Mouse (Mus musculus) heart, embryonic 16.5 days (tissue): Measurements from ENCODE around the gene Slc30a4. TPM values are rescaled to one million over a fixed set of nuclear protein-coding genes. Genes with fewer than 3 reads are reported as not detected.

Experiments
- ATAC-seq: fragments of 200-750 bp; cut with Nextera tagmentation; replicated peaks from 2 replicates; pipeline ENCODE4 v1.8.0; 2017; ENCODE audit warnings: moderate number of reproducible peaks; ENCODE audit not compliant: insufficient read depth, low FRiP score; ENCODE audit errors: extremely low read depth
- H3K27ac ChIP-seq: fragments of 300-500 bp; sonication (generic); 2 replicates; pipeline ENCODE4 v1.5.1; 2014; ENCODE audit warnings: mild to moderate bottlenecking, low read length, control low read depth, moderate library complexity
- H3K27me3 ChIP-seq: fragments of 300-500 bp; sonication (generic); 2 replicates; pipeline ENCODE4 v1.6.1; 2014; ENCODE audit warnings: low read length, mixed read lengths; ENCODE audit not compliant: control insufficient read depth, insufficient read depth
- H3K36me3 ChIP-seq: fragments of 300-500 bp; sonication (generic); 2 replicates; pipeline ENCODE4 v1.6.1; 2014; ENCODE audit not compliant: control insufficient read depth, insufficient read depth
- H3K4me1 ChIP-seq: fragments of 300-500 bp; sonication (generic); 2 replicates; pipeline ENCODE4 v1.6.1; 2014; ENCODE audit warnings: low read length, mixed read lengths; ENCODE audit not compliant: control insufficient read depth, insufficient read depth
- H3K4me2 ChIP-seq: fragments of 300-500 bp; sonication (generic); 2 replicates; pipeline ENCODE4 v1.6.1; 2014; ENCODE audit warnings: low read depth, mild to moderate bottlenecking, control low read depth, low read length
- H3K4me3 ChIP-seq: fragments of 300-500 bp; sonication (generic); 2 replicates; pipeline ENCODE4 v1.5.1; 2014; ENCODE audit warnings: mild to moderate bottlenecking, control low read depth, low read length
- H3K9ac ChIP-seq: fragments of 300-500 bp; sonication (generic); 2 replicates; pipeline ENCODE4 v1.6.1; 2014; ENCODE audit warnings: low read length, control low read depth
- H3K9me3 ChIP-seq: fragments of 300-500 bp; sonication (generic); replicated peaks from 2 replicates; pipeline ENCODE4 v1.6.1; 2016; ENCODE audit warnings: low read length; ENCODE audit not compliant: control insufficient read depth
- WGBS: fragments of 180-500 bp; shearing (Covaris S2); extraction: QIAGEN DNeasy Blood & Tissue Kit; methylation state at CpG from one replicate; pipeline ENCODE4 v1.1.7; 2014; 5-methylcytosine and 5-hydroxymethylcytosine counted together
- microRNA counts: library from miRNA; unstranded; fragments of <30 nt; microRNA quantifications from one replicate; lab custom pipeline; 2016
- microRNA-seq: library from miRNA; unstranded; fragments of <30 nt; microRNA quantifications from one replicate; pipeline ENCODE4, GENCODE M21; 2017
- polyA plus RNA-seq: library from polyadenylated mRNA; unstranded; fragments of >200 nt; fragmentation: Nextera tagmentation; extraction: Ambion mirVana; gene quantifications from 2 replicates; pipeline ENCODE4 v1.2.1, GENCODE M21; 2015

Gene Slc30a4
- polyA plus RNA-seq, 1 experiment from 2014 or later = 4.6 TPM

- peak overlapping the region; percentile 55 for H3K4me3 ChIP-seq
- H3K9ac ChIP-seq = peak overlapping the region; percentile 56
- H3K27ac ChIP-seq = no peak overlapping the region
- H3K27me3 ChIP-seq = no peaks in the 10 kb centered on the region
- H3K4me2 ChIP-seq = peak overlapping the region; percentile 84
- ATAC-seq = no peak
- H3K9me3 ChIP-seq = no peaks in the 10 kb centered on the region
- no peaks in the 10 kb centered on the region for H3K4me1 ChIP-seq
- 33% methylated on average over 12 of the region's 12 CpGs for WGBS
- H3K36me3 ChIP-seq = peaks cover 6% of the 10 kb centered on the region
Observed at GRCm38 (mm10) chr2:122638029-122638428, 64.4 kb downstream of the Slc30a4 start.

GRCm38 (mm10) chr2:122637526-122637997, 64.9 kb downstream of the Slc30a4 start:
- no peaks in the 10 kb centered on the region for H3K4me1 ChIP-seq
- no peaks in the 10 kb centered on the region for H3K9me3 ChIP-seq
- ATAC-seq = peak; percentile 70
- peak overlapping the region; percentile 84 for H3K4me2 ChIP-seq
- peak overlapping the region; percentile 56 for H3K9ac ChIP-seq
- peaks cover 8% of the 10 kb centered on the region for H3K36me3 ChIP-seq
- no peaks in the 10 kb centered on the region for H3K27me3 ChIP-seq
- no peak overlapping the region for H3K27ac ChIP-seq
- peak overlapping the region; percentile 55 for H3K4me3 ChIP-seq
- 2% methylated on average over 36 of the region's 36 CpGs for WGBS

GRCm38 (mm10) chr2:122636686-122637085, 65.8 kb downstream of the Slc30a4 start, which contains the start of gene AA467197:
Gene AA467197, plus strand, starts transcription at chr2:122636986.
- Histone ChIP-seq H3K27me3 (no peaks in the 10 kb centered on the region), H3K4me1 (peaks cover 4% of the 10 kb centered on the region), H3K9ac (peak within 1 kb of the TSS; percentile 56), H3K4me3 (peak within 1 kb of the TSS; percentile 55), H3K36me3 (peaks cover 8% of the 10 kb centered on the region), H3K9me3 (no peaks in the 10 kb centered on the region), H3K27ac (no peak within 1 kb of the TSS), H3K4me2 (peak within 1 kb of the TSS; percentile 84)
- whole genome bisulfite sequencing = 53% methylated on average over 3 of the region's 3 CpGs
- ATAC-seq = no peak

MicroRNAs within 50 kb of the gene (microRNA counts, 519-probe panel; counts per million panel counts)
- microRNA mmu-miR-147 (lab: Ali Mortazavi, UCI) = not detected

Small RNAs within 50 kb of the gene (microRNA-seq; reads per million reads assigned to microRNA genes)
- 8.6 reads per million, percentile 25 among the genes with 10 or more reads in this experiment for gene Mir147

Other genes with a start within 250 kb of the Slc30a4 start
- gene Gm14085, start 217.7 kb downstream of the Slc30a4 start, polyA plus RNA-seq = 0.04 TPM in 1 of 2 replicates, not detected in the other
- gene Gatm, start 91.4 kb downstream of the Slc30a4 start, polyA plus RNA-seq = 8.3 and 10.5 TPM in 2 replicates
- gene AA467197, start 65.7 kb downstream of the Slc30a4 start, polyA plus RNA-seq = 0.90 and 4.4 TPM in 2 replicates
- 36.0 and 36.9 TPM in 2 replicates for gene Bloc1s6, start 35.8 kb upstream of the Slc30a4 start, polyA plus RNA-seq
- 6.7 and 7.7 TPM in 2 replicates for gene Sqor, start 62.6 kb upstream of the Slc30a4 start, polyA plus RNA-seq